Mouse (Mus musculus): ENCODE results near the gene Plp1.

- TF ChIP-seq POLR2A (IDR thresholded peaks at IDR 0.05; ENCODE audit: low read depth, low read length) (no peak), CTCF (IDR thresholded peaks at IDR 0.05; ENCODE audit: extremely low read depth, insufficient read length, insufficient replicate concordance, low read depth, low read length) (no peak)
These were observed 25.2 kb upstream of the Plp1 start for GRCm38 (mm10) chrX:136797223-136797622.
